Mouse (Mus musculus) CH12.LX (cell line): ENCODE results near the gene Plscr1.

Experiments
- CTCF ChIP-seq, 2 experiments: IDR thresholded peaks in 1 of 2; conservative IDR thresholded peaks in 1 of 2; 2 replicates each; pipeline ENCODE4 v1.5.1; 2011 to 2012; ENCODE audit warnings: low read depth in 2 of 2, low read length in 2 of 2, improper control_type of control experiment in 1 of 2, inconsistent platforms in 1 of 2, mild to moderate bottlenecking in 1 of 2, moderate library complexity in 1 of 2
- MEF2A ChIP-seq: IDR thresholded peaks from 2 replicates; pipeline ENCODE4 v1.6.1; 2014; ENCODE audit warnings: low read depth, mild to moderate bottlenecking, inconsistent platforms, low read length, improper control_type of control experiment, borderline replicate concordance
- MYC ChIP-seq: IDR thresholded peaks from 2 replicates; pipeline ENCODE4 v1.6.1; 2011; ENCODE audit warnings: low read depth, mild to moderate bottlenecking, improper control_type of control experiment, low read length
- POLR2A ChIP-seq: IDR thresholded peaks from 2 replicates; pipeline ENCODE4 v1.6.1; 2011; ENCODE audit warnings: low read depth, mild to moderate bottlenecking, improper control_type of control experiment, low read length
- TBP ChIP-seq: conservative IDR thresholded peaks from 2 replicates; pipeline ENCODE4 v1.6.1; 2011; ENCODE audit warnings: low read depth, low read length, improper control_type of control experiment
- USF2 ChIP-seq: conservative IDR thresholded peaks from 2 replicates; pipeline ENCODE4 v1.6.1; 2011; ENCODE audit warnings: low read depth, low read length, improper control_type of control experiment
- ZC3H11A ChIP-seq: IDR thresholded peaks from 2 replicates; pipeline ENCODE4 v1.6.1; 2012; ENCODE audit warnings: low read depth, mild to moderate bottlenecking, inconsistent platforms, low read length, improper control_type of control experiment

DNA sequence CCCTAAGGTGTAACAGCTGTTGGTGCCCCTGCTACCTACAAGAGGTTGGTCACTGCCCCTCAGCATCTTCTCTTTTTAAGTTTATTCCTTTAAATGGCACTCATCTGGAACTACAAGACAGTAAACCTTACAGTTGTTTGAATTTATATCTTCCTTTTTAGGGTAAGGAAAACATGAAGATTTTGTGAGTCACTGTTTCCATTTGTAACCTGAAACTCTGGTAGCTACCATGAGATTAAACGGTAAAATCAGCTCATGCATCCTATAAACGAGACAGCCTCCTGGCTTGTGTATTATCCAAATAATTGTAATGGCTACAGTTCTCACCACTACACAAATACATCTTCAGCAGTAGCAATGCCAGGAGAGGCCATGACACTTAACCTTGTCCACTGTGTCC lies 45.2 kb upstream of the Plscr1 start:
- TF ChIP-seq ZC3H11A: no peak
- no peak for TF ChIP-seq POLR2A
- TF ChIP-seq TBP: no peak
- no peak for TF ChIP-seq CTCF (conservative IDR thresholded peaks at IDR 0.05 in 1 of 2, IDR thresholded peaks at IDR 0.05 in 1 of 2; ENCODE audit: low read depth in 2 of 2, low read length in 2 of 2)
- TF ChIP-seq USF2: no peak
- TF ChIP-seq MYC: no peak
- TF ChIP-seq MEF2A: no peak
